ENCODE assay signal across 26 mouse cellular contexts in the genomic region with DNA sequence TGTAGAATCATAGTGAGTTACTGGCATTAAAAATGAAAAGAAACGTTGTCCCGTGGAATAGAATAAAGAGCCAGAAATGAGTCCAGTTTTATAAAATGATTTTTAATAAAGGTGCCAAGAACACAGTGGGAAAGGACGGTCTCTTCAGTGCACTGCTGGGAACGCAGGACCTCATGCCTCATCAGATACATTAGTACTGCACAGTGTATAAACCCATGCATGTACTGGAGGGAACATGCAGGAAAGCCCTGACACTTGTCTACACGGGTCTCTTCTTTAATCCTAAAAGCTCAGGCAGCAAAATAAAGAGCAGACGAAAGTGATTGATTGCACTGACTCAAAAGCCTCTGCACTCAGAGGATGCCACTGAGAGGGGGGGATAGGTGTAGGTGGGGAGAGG. TPM values are rescaled to one million over a fixed set of nuclear protein-coding genes. Genes with fewer than 3 reads are reported as not detected.
A peak's percentile ranks its signal among the peaks of the same experiment; 100 is the strongest.
DNase-seq lines count a peak whose midpoint lies in the region; ATAC-seq and TF ChIP-seq lines count a peak whose summit lies in the region.
"Had no signal": no experiment of that assay in that cellular context is flagged by ENCODE, and none has a peak within 500 bp of the region (broad histone marks: within the 10 kb centered on the region; RNA-seq: fewer than 3 reads in every experiment).

No protein-coding gene starts in this region.

- peak; percentile 48 for DNase-seq in cerebellum, adult 9-10 months
- DNase-seq in cerebellum, adult 18-20 months = no peak
- peak; percentile 18 for DNase-seq in intestine, embryonic 14.5 days (ENCODE audit: low spot score)
- DNase-seq in midbrain, postnatal 0 days (ENCODE audit: low spot score) = no peak
- DNase-seq: adrenal gland, postnatal 10 days; adrenal gland, postnatal 36 days; B cell, adult 2 months; cerebellum, adult 9-11 months; cerebellum, postnatal 25 days; gastrocnemius, postnatal 10 days; gastrocnemius, postnatal 36 days; heart, adult 2 months; heart, postnatal 14 days; heart, postnatal 4 days had no signal

- ATAC-seq in intestine, embryonic 14.5 days (replicated peaks; ENCODE audit: low FRiP score, low TSS enrichment, low read depth) = no peak
- no peak for ATAC-seq in intestine, embryonic 15.5 days
- ATAC-seq in midbrain, embryonic 16.5 days = 0 out of 2 replicates have a peak, but pooled peaks have one; percentile 55
- ATAC-seq in midbrain, postnatal 0 days (ENCODE audit: low FRiP score) = no peak
- ATAC-seq: forebrain, embryonic 16.5 days; intestine, postnatal 0 days; Patski had no signal

- H3K4me1 ChIP-seq in intestine, embryonic 14.5 days (replicated peaks; ENCODE audit: control insufficient read depth, insufficient read depth, low read length) = no peaks in the 10 kb centered on the region; the same call in 1 of the 2 replicates
- 0 out of 2 replicates have a peak, but pooled peaks cover 3% of the 10 kb centered on the region for H3K4me1 ChIP-seq in intestine, embryonic 15.5 days (replicated peaks)
- peaks cover 14% of the 10 kb centered on the region for H3K4me1 ChIP-seq in midbrain, embryonic 16.5 days (ENCODE audit: control insufficient read depth, insufficient read depth, low read length)
- H3K4me1 ChIP-seq in midbrain, postnatal 0 days (ENCODE audit: insufficient read depth, low read length) = no peaks in the 10 kb centered on the region
- H3K4me1 ChIP-seq: embryonic facial prominence, embryonic 15.5 days had no signal

- H3K27me3 ChIP-seq in intestine, embryonic 14.5 days (replicated peaks; ENCODE audit: control insufficient read depth, insufficient read depth, low read length) = no peaks in the 10 kb centered on the region
- no peaks in the 10 kb centered on the region for H3K27me3 ChIP-seq in intestine, embryonic 15.5 days (replicated peaks)
- H3K27me3 ChIP-seq in midbrain, embryonic 16.5 days (ENCODE audit: control insufficient read depth, insufficient read depth, low read depth, low read length) = no peaks in the 10 kb centered on the region
- H3K27me3 ChIP-seq in midbrain, postnatal 0 days (ENCODE audit: insufficient read depth, low read length) = no peaks in the 10 kb centered on the region
- H3K27me3 ChIP-seq: CH12.LX; embryonic facial prominence, embryonic 12.5 days; embryonic facial prominence, embryonic 15.5 days; heart, embryonic 13.5 days; hindbrain, embryonic 15.5 days; Patski had no signal

- H3K9ac ChIP-seq in intestine, embryonic 14.5 days (ENCODE audit: low read length) = no peak overlapping the region
- no peak overlapping the region for H3K9ac ChIP-seq in intestine, embryonic 15.5 days
- no peak overlapping the region for H3K9ac ChIP-seq in midbrain, embryonic 16.5 days (ENCODE audit: low read depth, low read length)
- no peak overlapping the region for H3K9ac ChIP-seq in midbrain, postnatal 0 days (replicated peaks; ENCODE audit: low read length, poor library complexity, severe bottlenecking)
- H3K9ac ChIP-seq: embryonic facial prominence, embryonic 12.5 days; embryonic facial prominence, embryonic 15.5 days; heart, embryonic 13.5 days; hindbrain, embryonic 15.5 days had no signal

- no peaks in the 10 kb centered on the region for H3K9me3 ChIP-seq in intestine, embryonic 14.5 days (ENCODE audit: control insufficient read depth, low read length)
- no peaks in the 10 kb centered on the region for H3K9me3 ChIP-seq in intestine, embryonic 15.5 days
- H3K9me3 ChIP-seq in midbrain, embryonic 16.5 days (replicated peaks; ENCODE audit: control insufficient read depth, low read length, poor library complexity, severe bottlenecking) = no peaks in the 10 kb centered on the region
- H3K9me3 ChIP-seq in midbrain, postnatal 0 days (ENCODE audit: low read length) = no peaks in the 10 kb centered on the region
- H3K9me3 ChIP-seq: embryonic facial prominence, embryonic 12.5 days; embryonic facial prominence, embryonic 15.5 days; G1E; heart, embryonic 10.5 days; heart, embryonic 13.5 days; hindbrain, embryonic 15.5 days had no signal

- H3K36me3 ChIP-seq in intestine, embryonic 14.5 days (ENCODE audit: control insufficient read depth, insufficient read depth, low read length) = peaks cover 7% of the 10 kb centered on the region
- no peaks in the 10 kb centered on the region for H3K36me3 ChIP-seq in intestine, embryonic 15.5 days
- 0 out of 2 replicates have a peak, but pooled peaks cover 3% of the 10 kb centered on the region for H3K36me3 ChIP-seq in midbrain, embryonic 16.5 days (ENCODE audit: control insufficient read depth, insufficient read depth, low read length)
- peaks cover 5% of the 10 kb centered on the region; the same call in 1 of the 2 replicates for H3K36me3 ChIP-seq in midbrain, postnatal 0 days (ENCODE audit: insufficient read depth, low read length)
- H3K36me3 ChIP-seq: hindbrain, embryonic 15.5 days had no signal

- no peak for TF ChIP-seq CTCF in midbrain, postnatal 0 days (IDR thresholded peaks at IDR 0.05)

- 63% methylated on average over 6 of the region's 6 CpGs for WGBS in intestine, embryonic 14.5 days
- 65% methylated on average over 6 of the region's 6 CpGs for WGBS in intestine, embryonic 15.5 days
- 52% methylated on average over 6 of the region's 6 CpGs for WGBS in midbrain, embryonic 16.5 days
- WGBS in midbrain, postnatal 0 days = 54% methylated on average over 6 of the region's 6 CpGs

- no peak overlapping the region for H3K4me2 ChIP-seq in intestine, embryonic 14.5 days (ENCODE audit: low read length)
- H3K4me2 ChIP-seq in intestine, embryonic 15.5 days (replicated peaks) = no peak overlapping the region
- H3K4me2 ChIP-seq in midbrain, embryonic 16.5 days (ENCODE audit: low read length) = no peak overlapping the region
- H3K4me2 ChIP-seq in midbrain, postnatal 0 days (ENCODE audit: low read depth, low read length, poor library complexity, severe bottlenecking) = no peak overlapping the region
- H3K4me2 ChIP-seq: embryonic facial prominence, embryonic 12.5 days; embryonic facial prominence, embryonic 15.5 days; heart, embryonic 13.5 days; hindbrain, embryonic 15.5 days had no signal

- H3K4me3 ChIP-seq in intestine, embryonic 14.5 days (ENCODE audit: low read depth, low read length) = no peak overlapping the region
- no peak overlapping the region for H3K4me3 ChIP-seq in intestine, embryonic 15.5 days (replicated peaks)
- H3K4me3 ChIP-seq in midbrain, embryonic 16.5 days (ENCODE audit: low read depth, low read length) = no peak overlapping the region
- H3K4me3 ChIP-seq in midbrain, postnatal 0 days (ENCODE audit: low read depth, low read length) = no peak overlapping the region
- H3K4me3 ChIP-seq: embryonic facial prominence, embryonic 12.5 days; embryonic facial prominence, embryonic 15.5 days; heart, adult 2 months; heart, embryonic 10.5 days; heart, embryonic 13.5 days; hindbrain, embryonic 15.5 days had no signal

- H3K27ac ChIP-seq in intestine, embryonic 14.5 days (ENCODE audit: low read depth) = no peak overlapping the region
- no peak overlapping the region for H3K27ac ChIP-seq in intestine, embryonic 15.5 days
- H3K27ac ChIP-seq in midbrain, embryonic 16.5 days (ENCODE audit: low read length) = no peak overlapping the region
- no peak overlapping the region for H3K27ac ChIP-seq in midbrain, postnatal 0 days (ENCODE audit: low read depth, low read length)
- H3K27ac ChIP-seq: embryonic facial prominence, embryonic 12.5 days; embryonic facial prominence, embryonic 15.5 days; heart, adult 2 months; heart, embryonic 10.5 days; heart, embryonic 13.5 days; hindbrain, embryonic 15.5 days had no signal

RNA-seq across cellular contexts. Expression of a gene that starts 59.6 kb away (rescaled TPM):
- 111 and 112 TPM in 2 replicates for polyA plus RNA-seq in intestine, embryonic 14.5 days (2014; fragmentation: Nextera tagmentation; extraction: Ambion mirVana)
- polyA plus RNA-seq in intestine, embryonic 15.5 days (2015; fragmentation: Nextera tagmentation; extraction: Ambion mirVana) = 79.8 and 89.2 TPM in 2 replicates
- polyA plus RNA-seq in midbrain, embryonic 16.5 days (2015; fragmentation: Nextera tagmentation; extraction: Ambion mirVana) = 39.8 and 43.2 TPM in 2 replicates
- total RNA-seq in midbrain, postnatal 0 days (2014; rRNA removed) = 34.4 and 39.8 TPM in 2 replicates
- 25.4 and 25.6 TPM in 2 replicates for polyA plus RNA-seq in midbrain, postnatal 0 days (2015; fragmentation: Nextera tagmentation; extraction: Ambion mirVana)

Comparison
In these comparisons a context has a peak if more than half of its experiments do, and no peak if none do; other contexts are left out.
1. DNase-seq: peak in cerebellum, adult 9-10 months (single experiment) and intestine, embryonic 14.5 days (single experiment); none in cerebellum, adult 18-20 months (0 of 2) and midbrain, postnatal 0 days (single experiment).